Mouse (Mus musculus) erythroid progenitor cell, adult 5-6 weeks (primary cell): ENCODE data around the gene Rufy3. TPM values are rescaled to one million over a fixed set of nuclear protein-coding genes. Genes with fewer than 3 reads are reported as not detected.
A peak's percentile ranks its signal among the peaks of the same experiment; 100 is the strongest.

Experiments
- ATAC-seq: replicated peaks from 2 replicates; pipeline ENCODE4 v1.8.0; 2016; ENCODE audit warnings: moderate number of reproducible peaks, mild to moderate bottlenecking, moderate TSS enrichment, inconsistent platforms; ENCODE audit not compliant: poor library complexity, low FRiP score, severe bottlenecking
- total RNA-seq, 2 experiments: library from RNA; stranded (forward) in 1 of 2; stranded (reverse) in 1 of 2; fragments of 150-400 nt in 1 of 2; fragments of 186-747, 209-891 nt in 1 of 2; gene quantifications; 2 replicates each; pipeline versions ENCODE4 v1.2.3 to v1.2.4; 2015 to 2017; ENCODE audit warnings: low replicate concordance in 2 of 2

The Rufy3 gene
- total RNA-seq, 2 experiments from 2014 or later: 0.42 to 9.3 TPM

GRCm38 (mm10) chr5:88675443-88676387 is 110.9 kb downstream of the Rufy3 start, which contains the start of gene Grsf1:
Grsf1 (minus strand) TSS chr5:88676171.
- ATAC-seq: peak; percentile 94

GRCm38 (mm10) chr5:88678929-88679328 is 114.1 kb downstream of the Rufy3 start:
- ATAC-seq: no peak

GRCm38 (mm10) chr5:88679341-88679740 is 114.5 kb downstream of the Rufy3 start:
- ATAC-seq: no peak

GRCm38 (mm10) chr5:88680567-88680966 is 115.7 kb downstream of the Rufy3 start:
- no peak for ATAC-seq

- ATAC-seq: no peak
Measured at GRCm38 (mm10) chr5:88683706-88684105, 118.9 kb downstream of the Rufy3 start.

GRCm38 (mm10) chr5:88684226-88684625 is 119.4 kb downstream of the Rufy3 start:
- ATAC-seq: no peak

GRCm38 (mm10) chr5:88685306-88685705 is 120.5 kb downstream of the Rufy3 start:
- ATAC-seq: no peak

GRCm38 (mm10) chr5:88685745-88686299 is 121.0 kb downstream of the Rufy3 start:
- no peak for ATAC-seq

GRCm38 (mm10) chr5:88687996-88688406 is 123.2 kb downstream of the Rufy3 start:
- ATAC-seq: no peak

GRCm38 (mm10) chr5:88688583-88689187 is 123.8 kb downstream of the Rufy3 start:
- no peak for ATAC-seq

- ATAC-seq: no peak
Measured at GRCm38 (mm10) chr5:88689279-88689938, 124.6 kb downstream of the Rufy3 start.

- no peak for ATAC-seq
Measured at GRCm38 (mm10) chr5:88690681-88691505, 126.1 kb downstream of the Rufy3 start.

- no peak for ATAC-seq
Measured at GRCm38 (mm10) chr5:88691506-88692095, 126.8 kb downstream of the Rufy3 start.

- ATAC-seq: no peak
Measured at GRCm38 (mm10) chr5:88692586-88692985, 127.7 kb downstream of the Rufy3 start.

- ATAC-seq: no peak
Measured at GRCm38 (mm10) chr5:88693057-88693456, 128.2 kb downstream of the Rufy3 start.

- no peak for ATAC-seq
Measured at GRCm38 (mm10) chr5:88697291-88697690, 132.5 kb downstream of the Rufy3 start.

- ATAC-seq: no peak
Measured at GRCm38 (mm10) chr5:88699251-88699913, 134.5 kb downstream of the Rufy3 start.
